Mouse (Mus musculus): ENCODE measurements around the gene Them7. TPM values are rescaled to one million over a fixed set of nuclear protein-coding genes. Genes with fewer than 3 reads are reported as not detected.

The Them7 gene
- polyA plus RNA-seq, 2 experiments from 2014 or later, result not detected

GRCm38 (mm10) chr2:105417663-105418062 is 193.5 kb downstream of the Them7 start:
- ATAC-seq, result no peak

DNA sequence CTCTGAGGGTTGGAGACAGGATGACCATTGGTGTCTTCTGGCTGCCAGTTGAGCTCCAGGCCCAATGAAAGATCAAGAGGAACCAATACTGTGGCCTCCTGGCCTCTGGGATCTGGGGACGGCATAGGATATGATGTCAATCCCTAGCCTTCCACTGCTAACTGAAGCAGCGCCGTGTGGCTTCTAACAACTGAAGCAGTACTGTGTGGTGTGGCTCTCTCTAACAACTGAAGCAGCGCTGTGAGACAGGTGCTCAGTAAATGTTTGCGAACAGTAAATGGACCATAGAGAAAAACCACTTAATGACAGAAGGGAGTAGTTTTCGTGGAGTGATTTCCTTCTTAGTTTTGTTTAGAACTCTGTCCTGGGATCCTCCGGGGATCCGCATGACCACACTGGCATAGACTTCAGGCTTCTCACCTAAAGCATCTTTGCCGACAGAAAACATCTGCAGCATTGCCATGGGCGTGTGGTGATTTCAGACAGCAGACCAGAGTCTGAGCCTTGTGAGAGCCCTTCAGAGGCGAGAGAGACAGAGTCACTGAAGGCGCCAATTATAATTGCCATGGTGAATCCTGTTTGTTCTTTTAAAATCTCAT is 194.6 kb downstream of the Them7 start:
- ATAC-seq, result no peak

GRCm38 (mm10) chr2:105427447-105427846 is 203.3 kb downstream of the Them7 start:
- no peak for ATAC-seq

DNA sequence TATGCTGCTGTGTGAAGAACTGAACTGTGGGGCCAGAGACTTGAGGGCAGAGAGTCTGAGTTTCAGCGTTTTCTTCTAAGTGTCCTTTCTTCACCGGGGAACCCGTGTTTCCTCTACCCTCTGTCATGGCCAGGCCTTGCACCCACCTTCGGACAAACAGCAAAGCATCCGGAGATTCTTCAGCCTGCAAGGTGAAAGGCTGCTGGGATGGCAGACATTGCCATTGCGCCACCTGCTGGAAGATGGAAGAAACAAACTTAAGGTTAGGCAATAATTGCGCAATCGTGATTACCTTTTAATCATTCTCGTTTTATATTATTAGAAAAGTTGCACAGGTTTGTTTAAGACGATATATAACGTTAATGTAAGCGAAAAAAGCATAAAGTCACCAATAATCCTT is 203.9 kb downstream of the Them7 start:
- peak; percentile 75 for ATAC-seq

GRCm38 (mm10) chr2:105428467-105428866 is 204.3 kb downstream of the Them7 start:
- ATAC-seq, result no peak

Other genes starting within 250 kb of the Them7 start
- 100 to 1,000 TPM; 357 to 364 TPM for gene Eif3m, start 207.2 kb upstream of the Them7 start, polyA plus RNA-seq (2017; shearing (Covaris generic))
- gene Gm11060, start 132.3 kb upstream of the Them7 start, polyA plus RNA-seq (2017; shearing (Covaris generic)), result not detected
- gene Wt1, start 97.8 kb upstream of the Them7 start, polyA plus RNA-seq (2017; shearing (Covaris generic)), result not detected
- 10 to 100 TPM; 13.3 to 16.9 TPM for gene Rcn1, start 175.0 kb downstream of the Them7 start, polyA plus RNA-seq (2017; shearing (Covaris generic))

Data from CD4-positive, CD25-positive, alpha-beta regulatory T cell, adult 4 months (primary cell).